Mouse (Mus musculus): Measurements from ENCODE around the gene Cradd. TPM values are rescaled to one million over a fixed set of nuclear protein-coding genes. Genes with fewer than 3 reads are reported as not detected.

The Cradd gene
- polyA plus RNA-seq, 1 experiment from 2014 or later = 15.4 TPM

- Histone ChIP-seq H3K9ac (replicated peaks; ENCODE audit: low read depth) (no peak overlapping the region), H3K4me1 (ENCODE audit: insufficient read depth, low read depth, low read length) (0 out of 2 replicates have a peak, but pooled peaks cover 3% of the 10 kb centered on the region), H3K27ac (ENCODE audit: low read length) (no peak overlapping the region), H3K27me3 (replicated peaks; ENCODE audit: insufficient read depth, low read length) (no peaks in the 10 kb centered on the region), H3K9me3 (ENCODE audit: low read length) (no peaks in the 10 kb centered on the region), H3K4me3 (ENCODE audit: low read depth, low read length) (no peak overlapping the region), H3K4me2 (replicated peaks; ENCODE audit: low read depth, low read length) (no peak overlapping the region), H3K36me3 (ENCODE audit: insufficient read depth, low read length) (no peaks in the 10 kb centered on the region)
- 63% methylated on average over 24 of the region's 26 CpGs for WGBS
- DNase-seq (ENCODE audit: low spot score) = no peak
- TF ChIP-seq CTCF (IDR thresholded peaks at IDR 0.05) = no peak
- TF ChIP-seq EP300 (IDR thresholded peaks at IDR 0.05) = no peak
- no peak for ATAC-seq
Measured at GRCm38 (mm10) chr10:95175423-95176120, 148.4 kb downstream of the Cradd start.

DNA sequence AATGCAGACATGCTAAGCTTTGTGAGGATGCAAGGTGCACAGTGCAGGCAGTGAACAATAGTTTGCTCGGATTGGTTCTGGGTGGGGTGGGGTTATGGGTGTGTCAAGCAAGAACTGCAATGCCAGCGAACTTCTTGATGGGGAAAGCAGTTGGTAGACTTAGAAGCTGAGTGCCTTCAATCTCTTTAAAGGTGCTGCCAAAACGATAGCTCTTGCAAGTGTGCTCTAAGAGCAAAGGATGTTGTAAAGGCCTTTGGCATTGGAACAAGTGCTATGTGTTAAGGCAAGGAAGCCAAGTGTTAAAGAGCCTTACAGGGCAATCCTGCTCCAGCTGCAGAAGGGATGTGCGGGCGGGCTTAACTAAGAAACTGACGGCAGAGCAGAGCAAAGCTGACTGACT is 149.7 kb downstream of the Cradd start:
- Histone ChIP-seq H3K27me3 (replicated peaks; ENCODE audit: insufficient read depth, low read length) (no peaks in the 10 kb centered on the region), H3K4me2 (replicated peaks; ENCODE audit: low read depth, low read length) (no peak overlapping the region), H3K36me3 (ENCODE audit: insufficient read depth, low read length) (no peaks in the 10 kb centered on the region), H3K4me1 (ENCODE audit: insufficient read depth, low read depth, low read length) (0 out of 2 replicates have a peak, but pooled peaks cover 3% of the 10 kb centered on the region), H3K4me3 (ENCODE audit: low read depth, low read length) (no peak overlapping the region), H3K27ac (ENCODE audit: low read length) (no peak overlapping the region), H3K9me3 (ENCODE audit: low read length) (no peaks in the 10 kb centered on the region), H3K9ac (replicated peaks; ENCODE audit: low read depth) (no peak overlapping the region)
- DNase-seq (ENCODE audit: low spot score) (peak; percentile 53), ATAC-seq (peak; percentile 27; the same call in 1 of the 2 replicates)
- 68% methylated on average over 6 of the region's 6 CpGs for WGBS
- no peak for TF ChIP-seq EP300 (IDR thresholded peaks at IDR 0.05)
- TF ChIP-seq CTCF (IDR thresholded peaks at IDR 0.05) = no peak

GRCm38 (mm10) chr10:95170721-95171354 is 153.1 kb downstream of the Cradd start:
- no peak overlapping the region for H3K4me2 ChIP-seq (replicated peaks; ENCODE audit: low read depth, low read length)
- ATAC-seq (no peak), DNase-seq (ENCODE audit: low spot score) (no peak)
- H3K9ac ChIP-seq (replicated peaks; ENCODE audit: low read depth) = no peak overlapping the region
- H3K27me3 ChIP-seq (replicated peaks; ENCODE audit: insufficient read depth, low read length) = no peaks in the 10 kb centered on the region
- 53% methylated on average over 9 of the region's 9 CpGs for WGBS
- no peak overlapping the region for H3K27ac ChIP-seq (ENCODE audit: low read length)
- H3K4me1 ChIP-seq (ENCODE audit: insufficient read depth, low read depth, low read length) = 0 out of 2 replicates have a peak, but pooled peaks cover 3% of the 10 kb centered on the region
- TF ChIP-seq EP300 (IDR thresholded peaks at IDR 0.05) = peak; percentile 68
- no peak for TF ChIP-seq CTCF (IDR thresholded peaks at IDR 0.05)
- no peaks in the 10 kb centered on the region for H3K9me3 ChIP-seq (ENCODE audit: low read length)
- no peak overlapping the region for H3K4me3 ChIP-seq (ENCODE audit: low read depth, low read length)
- no peaks in the 10 kb centered on the region for H3K36me3 ChIP-seq (ENCODE audit: insufficient read depth, low read length)

- Histone ChIP-seq H3K27me3 (replicated peaks; ENCODE audit: insufficient read depth, low read length) (no peaks in the 10 kb centered on the region), H3K9me3 (ENCODE audit: low read length) (no peaks in the 10 kb centered on the region), H3K4me2 (replicated peaks; ENCODE audit: low read depth, low read length) (no peak overlapping the region), H3K4me1 (ENCODE audit: insufficient read depth, low read depth, low read length) (peaks cover 8% of the 10 kb centered on the region), H3K9ac (replicated peaks; ENCODE audit: low read depth) (no peak overlapping the region), H3K36me3 (ENCODE audit: insufficient read depth, low read length) (no peaks in the 10 kb centered on the region), H3K4me3 (ENCODE audit: low read depth, low read length) (no peak overlapping the region), H3K27ac (ENCODE audit: low read length) (no peak overlapping the region)
- WGBS = 86% methylated on average over 2 of the region's 2 CpGs
- no peak for DNase-seq (ENCODE audit: low spot score)
- TF ChIP-seq EP300 (IDR thresholded peaks at IDR 0.05) (no peak), CTCF (IDR thresholded peaks at IDR 0.05) (no peak)
- no peak for ATAC-seq
Measured at GRCm38 (mm10) chr10:95164949-95165348, 159.0 kb downstream of the Cradd start.

- TF ChIP-seq CTCF (IDR thresholded peaks at IDR 0.05) (no peak), EP300 (IDR thresholded peaks at IDR 0.05) (0 out of 2 replicates have a peak, but pooled peaks have one; percentile 42)
- DNase-seq (ENCODE audit: low spot score) (peak; percentile 73), ATAC-seq (peak; percentile 57)
- Histone ChIP-seq H3K27me3 (replicated peaks; ENCODE audit: insufficient read depth, low read length) (no peaks in the 10 kb centered on the region), H3K4me3 (ENCODE audit: low read depth, low read length) (no peak overlapping the region), H3K27ac (ENCODE audit: low read length) (peak overlapping the region; percentile 43), H3K4me2 (replicated peaks; ENCODE audit: low read depth, low read length) (no peak overlapping the region), H3K4me1 (ENCODE audit: insufficient read depth, low read depth, low read length) (peaks cover 8% of the 10 kb centered on the region), H3K36me3 (ENCODE audit: insufficient read depth, low read length) (no peaks in the 10 kb centered on the region), H3K9me3 (ENCODE audit: low read length) (no peaks in the 10 kb centered on the region), H3K9ac (replicated peaks; ENCODE audit: low read depth) (no peak overlapping the region)
- 16% methylated on average over 8 of the region's 8 CpGs for WGBS
Measured at GRCm38 (mm10) chr10:95162691-95163374, 161.1 kb downstream of the Cradd start.

DNA sequence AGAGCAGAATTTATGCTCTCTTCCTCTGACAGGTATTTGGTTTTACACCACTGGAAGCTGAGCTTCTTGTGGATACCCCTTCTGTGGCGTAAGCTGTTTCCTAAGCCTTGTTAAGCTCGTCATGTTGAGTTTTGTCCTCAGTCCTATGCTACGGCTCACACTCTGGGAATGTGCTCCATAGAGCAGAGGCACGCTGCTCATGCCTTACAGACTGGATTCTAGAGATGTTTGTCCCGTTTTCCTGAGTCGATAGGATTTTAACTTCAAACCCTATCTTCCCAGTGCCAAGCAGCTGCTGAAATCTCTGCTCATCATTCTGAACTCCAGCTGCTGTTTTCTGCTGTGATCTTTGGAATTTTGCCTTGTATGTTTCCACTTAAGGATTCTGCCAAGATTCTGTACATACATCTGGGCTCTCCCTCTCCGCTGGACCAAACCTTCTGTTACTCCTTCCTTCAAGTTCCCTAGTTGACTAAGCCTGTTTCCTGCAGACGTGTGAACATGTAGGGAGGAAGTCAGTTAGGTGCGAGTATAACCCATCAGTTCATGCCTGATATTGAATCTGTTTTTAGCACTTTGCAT is 164.2 kb downstream of the Cradd start:
- Histone ChIP-seq H3K9me3 (ENCODE audit: low read length) (no peaks in the 10 kb centered on the region), H3K4me3 (ENCODE audit: low read depth, low read length) (no peak overlapping the region), H3K9ac (replicated peaks; ENCODE audit: low read depth) (no peak overlapping the region), H3K27me3 (replicated peaks; ENCODE audit: insufficient read depth, low read length) (no peaks in the 10 kb centered on the region), H3K36me3 (ENCODE audit: insufficient read depth, low read length) (no peaks in the 10 kb centered on the region), H3K4me1 (ENCODE audit: insufficient read depth, low read depth, low read length) (peaks cover 8% of the 10 kb centered on the region), H3K27ac (ENCODE audit: low read length) (no peak overlapping the region; the same call in 1 of the 2 replicates), H3K4me2 (replicated peaks; ENCODE audit: low read depth, low read length) (no peak overlapping the region)
- ATAC-seq = peak; percentile 64
- DNase-seq (ENCODE audit: low spot score) = peak; percentile 79
- TF ChIP-seq CTCF (IDR thresholded peaks at IDR 0.05) (no peak), EP300 (IDR thresholded peaks at IDR 0.05) (peak; percentile 47)
- WGBS = 49% methylated on average over 9 of the region's 9 CpGs
